Mouse (Mus musculus) embryo, embryonic 11.5 days (tissue): ENCODE measurements around the gene Astl.

ENCODE experiments used
- DNase-seq: peaks from one replicate; pipeline ENCODE4 v3.0.0-alpha.2; 2012; ENCODE audit warnings: low read depth, low spot score

The Astl gene

DNA sequence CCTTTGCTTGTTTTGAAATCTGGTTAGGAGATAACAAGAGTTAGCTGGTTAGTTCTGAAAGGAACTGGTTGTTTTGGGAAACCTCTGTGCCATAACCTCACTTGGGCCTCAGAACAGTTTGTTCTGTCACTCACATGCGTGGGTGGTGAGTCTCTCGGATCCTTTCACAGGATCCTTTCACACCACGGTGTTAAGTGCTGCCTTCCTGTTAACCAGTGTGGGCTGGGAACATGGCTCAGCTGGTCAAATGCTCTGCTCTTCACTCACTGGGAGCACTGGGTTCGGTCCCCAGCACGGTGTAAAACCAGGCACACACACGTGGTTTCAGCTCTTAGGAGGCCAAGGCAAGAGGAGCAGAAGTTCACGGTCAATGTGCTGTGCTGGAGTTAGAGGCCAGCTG lies 14.0 kb upstream of the Astl start:
- no peak for DNase-seq

DNA sequence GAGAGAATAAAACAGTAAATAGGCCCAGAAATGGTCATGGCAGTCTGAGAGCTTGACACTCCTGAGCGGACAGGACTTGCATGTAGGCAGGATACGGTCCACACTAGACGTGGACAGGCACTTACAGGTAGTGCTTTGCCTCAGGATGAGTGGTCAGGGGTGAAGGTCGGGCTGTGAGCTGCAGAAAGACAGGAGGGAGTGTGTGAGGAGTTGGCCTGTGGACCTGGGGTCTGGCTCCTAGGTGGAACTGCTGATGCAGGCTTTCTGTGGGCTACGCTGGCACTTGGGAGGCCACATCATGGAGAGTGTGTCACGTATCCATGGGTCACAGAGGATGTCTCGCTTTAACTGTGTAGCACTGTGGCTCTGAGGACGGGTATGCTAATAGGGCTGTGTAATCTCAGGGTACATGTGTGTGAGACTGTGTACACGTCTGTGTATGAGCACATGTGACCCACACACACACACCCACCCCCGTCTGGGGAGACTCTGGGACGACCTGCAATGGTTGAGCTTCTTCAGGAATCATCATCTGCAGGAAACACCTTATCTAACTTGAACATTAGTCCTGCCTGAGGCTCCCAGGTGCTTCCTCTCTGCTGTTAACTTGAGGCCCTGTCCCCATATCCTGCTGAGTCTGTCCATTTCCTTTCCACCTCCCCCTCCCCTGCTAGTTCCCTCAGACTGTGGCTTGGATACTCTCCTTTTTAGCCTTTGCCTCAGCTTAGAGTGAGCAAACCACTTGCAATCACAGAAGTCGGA lies 10.2 kb upstream of the Astl start:
- no peak for DNase-seq

DNA sequence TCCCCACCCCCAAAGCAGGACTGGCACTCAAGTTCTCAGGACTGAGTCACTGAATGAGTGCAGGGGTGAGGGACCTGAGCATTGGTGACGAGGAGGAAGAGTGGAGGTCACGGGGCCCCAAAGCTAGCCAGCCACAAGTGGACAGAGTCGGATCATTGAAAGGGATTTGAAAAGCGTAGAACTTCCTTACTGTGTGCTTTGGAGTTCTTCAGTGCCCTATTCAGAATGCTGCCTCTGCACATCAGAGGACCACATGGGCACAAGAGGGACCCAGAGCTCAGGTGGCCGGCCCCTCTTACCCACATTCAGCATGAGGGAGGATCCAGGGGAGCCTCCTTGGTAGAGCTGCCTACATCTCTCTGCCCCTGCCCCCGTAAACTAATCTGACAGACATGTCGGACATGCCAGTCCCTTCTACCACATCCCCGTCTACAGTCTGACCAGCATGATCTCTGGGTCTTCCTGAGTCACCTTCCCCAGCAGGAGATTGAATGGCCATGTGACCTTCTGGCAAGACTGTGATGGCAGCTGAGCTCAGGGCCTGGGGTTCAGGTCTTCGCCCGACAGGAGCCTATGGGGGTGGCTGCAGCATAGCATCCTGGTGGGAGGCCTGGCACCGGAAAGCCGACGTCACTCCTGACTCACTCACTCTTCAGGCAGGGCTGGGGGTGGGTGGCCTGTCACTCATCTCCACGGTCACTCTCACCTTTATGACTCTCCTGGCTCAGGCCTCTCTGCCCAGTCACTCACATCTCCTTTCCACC lies 5.5 kb upstream of the Astl start:
- DNase-seq: no peak

DNA sequence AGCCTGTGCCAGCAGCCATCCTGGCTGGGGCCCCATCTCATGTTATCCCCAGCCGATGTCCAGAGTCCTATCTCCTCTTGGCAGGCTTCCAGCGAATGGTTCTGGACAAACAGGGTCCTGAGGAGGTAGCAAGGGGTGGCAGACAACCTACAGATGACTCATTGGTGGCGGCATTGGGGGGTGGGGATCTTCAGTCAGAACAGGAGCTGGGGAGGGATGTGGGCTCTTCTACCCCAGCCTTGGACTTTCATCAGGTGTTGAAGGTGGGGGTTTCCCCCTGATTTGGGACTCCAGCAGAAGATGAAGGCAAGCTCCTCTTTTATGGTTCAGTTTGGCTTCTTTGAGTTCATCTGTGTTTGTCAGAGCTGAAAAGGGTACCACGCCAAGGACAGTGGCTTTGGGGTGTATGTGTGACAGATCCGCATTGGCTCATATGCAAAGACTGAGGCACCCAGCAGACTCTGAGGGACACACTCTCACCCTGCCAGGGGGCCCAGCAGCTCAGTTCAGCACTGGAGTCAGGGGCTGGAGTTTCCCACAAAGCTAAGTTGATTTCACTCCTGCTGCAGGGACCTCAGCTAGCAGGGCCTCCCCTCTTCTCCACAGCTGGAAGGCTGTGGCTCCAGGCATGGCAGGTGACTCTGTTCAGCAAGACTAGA lies 4.4 kb upstream of the Astl start:
- DNase-seq: no peak

DNA sequence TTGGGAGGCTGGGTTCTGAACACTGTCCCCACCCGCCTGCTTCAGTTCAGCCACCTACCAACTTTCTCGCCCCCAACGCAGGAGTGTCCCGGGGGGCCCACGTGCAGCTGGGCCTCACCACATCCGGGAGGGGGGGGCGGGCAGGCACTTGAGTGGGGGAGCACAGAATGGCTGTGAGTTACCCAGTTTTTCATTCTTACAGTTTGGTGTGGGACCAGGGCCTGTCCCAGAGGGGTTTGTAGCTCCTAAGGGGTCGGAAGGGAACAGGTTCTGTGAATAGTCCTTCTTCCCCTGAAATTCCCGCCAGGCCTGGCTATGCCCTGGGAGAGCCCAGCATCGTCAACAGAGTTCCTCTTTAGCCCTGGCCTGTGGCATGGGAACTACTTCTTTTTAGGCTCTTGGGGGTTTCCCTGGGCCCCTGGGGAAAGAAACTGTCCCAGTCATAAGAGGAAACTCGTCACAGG lies 3.3 kb upstream of the Astl start:
- no peak for DNase-seq

DNA sequence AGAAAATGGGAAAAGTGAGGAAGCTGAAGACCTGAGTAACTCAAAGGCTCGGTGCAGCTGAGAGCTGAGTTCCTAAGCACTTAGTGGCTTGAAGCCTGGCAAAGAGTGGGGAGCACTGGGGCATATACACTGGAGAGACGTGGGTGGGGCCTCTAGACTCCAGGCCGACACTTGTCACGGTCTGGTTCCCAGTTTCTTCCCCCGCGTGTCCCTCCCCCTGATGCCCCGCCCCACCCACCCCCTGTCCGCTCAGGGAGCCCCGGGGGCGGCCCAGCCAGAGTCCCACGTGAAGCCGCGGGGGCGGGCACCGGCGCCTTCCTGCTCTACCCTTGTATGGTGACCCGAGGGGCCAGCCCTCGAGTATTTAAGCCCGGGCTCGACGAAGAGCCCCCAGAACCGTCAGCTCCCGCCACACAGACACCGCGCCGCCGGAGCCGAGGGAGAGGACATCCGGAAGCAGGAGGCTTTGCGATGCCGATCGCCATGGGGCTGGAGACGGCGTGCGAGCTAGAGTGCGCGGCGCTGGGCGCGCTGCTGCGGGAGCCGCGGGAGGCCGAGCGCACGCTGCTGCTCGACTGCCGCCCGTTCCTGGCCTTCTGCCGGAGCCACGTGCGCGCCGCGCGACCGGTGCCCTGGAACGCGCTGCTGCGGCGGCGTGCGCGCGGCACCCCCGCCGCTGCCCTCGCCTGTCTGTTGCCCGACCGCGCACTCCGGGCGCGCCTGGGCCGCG lies 2.5 kb upstream of the Astl start, which contains the start of gene Dusp2:
Gene Dusp2 (plus strand): TSS at position 393 of the 730 bp plus-strand sequence.
- peak; percentile 39 for DNase-seq

DNA sequence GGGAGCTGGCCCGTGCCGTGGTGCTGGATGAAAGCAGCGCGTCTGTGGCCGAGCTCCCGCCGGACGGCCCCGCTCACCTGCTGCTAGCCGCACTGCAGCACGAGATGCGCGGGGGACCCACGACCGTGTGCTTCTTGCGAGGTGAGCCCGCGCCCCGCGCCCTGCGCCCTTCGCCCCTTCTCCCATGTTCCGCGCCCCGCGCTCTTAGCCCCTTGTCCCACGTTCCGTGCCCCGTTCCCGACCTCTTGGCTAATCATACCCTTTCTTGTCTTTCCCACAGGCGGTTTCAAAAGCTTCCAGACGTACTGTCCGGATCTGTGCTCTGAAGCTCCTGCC lies 2.0 kb upstream of the Astl start:
- no peak for DNase-seq

DNA sequence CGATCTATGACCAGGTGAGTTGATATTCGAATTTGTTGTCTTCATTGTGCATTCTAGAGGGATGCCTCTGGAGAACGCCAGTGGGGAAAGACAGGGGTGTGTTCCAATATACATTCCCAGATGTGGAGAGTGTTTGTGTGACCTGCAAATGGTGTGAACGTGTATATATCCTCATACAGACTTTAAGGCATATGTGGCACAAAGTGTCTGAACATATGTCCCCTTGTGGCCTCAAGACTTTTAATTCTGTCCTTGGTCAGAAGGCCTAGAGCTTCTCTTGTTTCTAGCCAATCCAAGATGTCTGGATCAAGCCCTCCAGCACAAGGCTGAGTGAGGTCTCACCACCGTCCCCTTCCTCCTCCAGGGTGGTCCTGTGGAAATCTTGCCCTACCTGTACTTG lies 1.6 kb upstream of the Astl start:
- no peak for DNase-seq

DNA sequence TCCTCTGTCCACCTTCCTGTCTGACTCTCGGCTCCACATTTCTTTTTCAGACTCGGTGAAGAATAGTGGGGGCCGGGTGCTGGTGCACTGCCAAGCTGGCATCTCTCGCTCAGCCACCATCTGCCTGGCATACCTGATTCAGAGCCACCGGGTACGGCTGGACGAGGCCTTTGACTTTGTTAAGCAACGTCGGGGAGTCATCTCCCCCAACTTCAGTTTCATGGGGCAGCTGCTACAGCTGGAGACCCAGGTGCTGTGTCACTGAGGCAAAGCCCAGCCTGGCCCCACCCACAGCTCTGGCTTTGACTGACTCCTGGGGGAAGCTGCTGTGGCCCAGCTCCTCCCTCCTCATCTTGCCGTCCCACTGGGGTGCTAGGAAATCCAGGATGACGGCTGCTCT lies 908 bp upstream of the Astl start:
- DNase-seq: no peak

DNA sequence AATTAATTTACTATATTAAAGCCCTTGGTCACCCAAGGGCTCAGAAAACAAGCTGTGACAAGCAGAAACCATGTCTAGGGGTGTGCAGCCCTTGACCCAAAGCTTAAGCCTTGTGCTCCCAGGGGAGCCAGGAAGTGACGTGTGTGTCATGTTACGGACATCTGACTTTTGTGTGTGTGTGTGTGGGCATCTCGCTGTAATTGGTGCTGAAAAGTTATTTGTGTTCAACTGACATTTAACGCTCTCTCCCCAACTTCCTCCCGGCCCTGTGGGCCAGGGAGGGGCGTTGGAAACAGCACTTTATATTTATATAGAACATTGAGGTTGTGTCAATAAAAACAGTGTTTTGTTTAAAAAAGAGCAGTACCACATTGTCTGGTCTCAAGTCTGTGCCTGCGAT lies 427 bp upstream of the Astl start:
- no peak for DNase-seq

DNA sequence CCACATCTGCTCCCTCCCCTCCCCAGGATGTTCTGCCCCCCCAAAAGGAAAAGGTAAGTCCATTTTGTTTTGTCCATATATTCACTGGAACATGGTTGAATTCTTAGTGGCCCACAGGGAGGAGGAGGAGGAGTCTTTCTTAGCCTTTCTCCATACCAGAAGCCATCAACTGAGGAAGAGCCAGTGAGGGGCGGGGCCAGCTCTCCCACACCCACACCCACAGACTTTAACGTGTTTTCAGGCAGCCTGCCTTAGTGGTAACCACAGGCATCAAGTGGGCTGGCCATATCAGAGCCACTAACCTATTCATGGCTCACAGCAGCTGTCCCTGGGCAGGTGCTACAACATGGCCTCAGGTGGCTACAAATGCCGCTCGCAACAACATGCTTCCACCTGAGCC lies 394 bp downstream of the Astl start:
- DNase-seq: no peak

DNA sequence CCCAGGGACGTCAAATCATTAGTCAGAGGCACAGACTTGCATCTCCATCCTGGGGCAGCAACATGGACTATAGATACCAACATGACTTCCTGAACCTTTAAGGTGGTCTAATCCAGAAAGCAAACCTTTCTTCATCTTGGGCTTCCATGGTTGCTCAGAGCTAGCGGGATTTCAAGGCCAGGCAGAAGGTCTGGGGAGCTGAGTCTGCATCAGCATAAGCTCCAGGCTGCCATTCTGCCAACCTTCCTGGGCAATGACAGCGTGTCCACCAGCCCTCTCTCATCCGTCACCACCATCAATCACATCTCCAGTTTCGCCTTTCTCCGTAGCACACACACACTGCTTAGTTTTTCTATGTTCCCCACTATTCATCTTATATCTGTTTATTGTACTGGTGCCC lies 823 bp downstream of the Astl start:
- no peak for DNase-seq

DNA sequence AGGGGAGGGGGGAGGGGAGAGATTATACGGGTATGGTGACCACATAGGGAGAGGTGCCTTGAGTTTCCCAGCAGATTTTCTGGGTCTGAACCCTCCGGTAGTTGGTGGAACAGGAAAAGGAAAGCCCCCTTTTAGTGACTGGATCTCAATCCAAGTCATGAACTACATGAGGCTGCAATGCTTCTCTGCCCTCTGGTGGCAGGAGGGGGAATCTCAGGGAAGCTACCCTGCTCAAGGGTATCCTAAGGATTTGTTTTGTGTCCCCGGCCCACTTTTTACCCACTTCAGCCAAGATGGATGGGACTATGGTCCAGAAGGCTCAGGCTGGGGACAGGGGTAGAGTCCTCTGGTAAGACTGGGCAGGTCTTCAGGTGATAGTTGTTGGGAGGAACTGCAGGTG lies 2.7 kb downstream of the Astl start:
- DNase-seq: peak; percentile 49

DNA sequence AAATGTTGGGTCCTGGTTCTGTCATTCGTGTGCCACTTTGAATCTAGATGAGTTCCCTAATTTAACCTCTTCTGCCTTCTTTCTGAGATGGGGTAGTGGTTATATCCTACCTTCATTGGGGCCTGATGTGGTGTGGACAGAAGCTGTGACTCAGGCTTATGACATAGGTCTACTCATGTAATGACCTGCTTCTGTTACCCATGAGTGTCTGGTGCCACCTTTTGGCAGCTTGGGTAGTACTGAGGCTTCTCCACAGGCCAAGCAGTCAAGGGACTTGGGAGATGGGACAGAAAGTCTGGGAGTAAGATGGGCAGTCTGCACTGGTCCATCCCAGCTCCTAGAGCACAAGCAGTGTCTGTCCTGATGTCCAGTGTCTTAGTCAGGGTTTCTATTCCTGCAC lies 7.9 kb downstream of the Astl start:
- no peak for DNase-seq

DNA sequence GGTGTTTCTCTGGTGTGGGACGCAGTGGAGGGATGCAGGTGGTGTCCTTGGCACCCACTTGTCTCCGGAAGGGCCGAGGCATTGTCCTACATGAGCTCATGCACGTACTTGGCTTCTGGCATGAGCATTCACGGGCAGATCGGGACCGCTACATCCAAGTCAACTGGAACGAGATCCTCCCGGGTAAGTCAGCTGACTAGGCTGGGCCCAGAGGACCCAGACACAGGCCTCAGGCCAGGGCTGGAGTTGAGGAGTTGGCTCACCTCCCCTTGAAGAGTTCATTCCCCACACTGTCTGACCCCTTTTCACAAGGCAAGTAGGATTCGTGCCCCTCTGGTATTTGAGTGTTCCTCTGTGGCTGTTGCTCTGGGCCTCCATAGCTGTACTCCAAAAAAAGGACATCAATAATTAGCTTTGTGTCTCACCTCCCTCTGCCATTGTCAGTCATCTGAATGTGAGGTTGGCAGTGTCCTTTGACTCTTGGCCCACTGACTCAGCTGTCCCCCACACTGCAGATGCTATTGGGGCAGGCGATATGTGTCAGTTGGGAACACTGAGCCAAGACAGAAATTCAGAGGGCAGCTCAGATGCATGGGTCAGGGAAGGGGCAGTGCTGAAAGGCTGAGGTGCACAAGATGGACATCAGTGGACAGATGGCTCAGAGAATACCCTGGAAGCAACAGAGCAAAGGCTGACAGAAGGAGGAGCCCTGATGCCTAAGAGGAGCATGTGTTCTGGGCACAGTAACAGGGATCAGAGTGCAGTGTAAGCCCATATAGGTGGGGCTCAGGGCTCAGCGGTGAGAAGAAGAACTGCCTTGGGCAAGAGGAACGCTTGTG lies 8.9 kb downstream of the Astl start:
- DNase-seq: no peak

DNA sequence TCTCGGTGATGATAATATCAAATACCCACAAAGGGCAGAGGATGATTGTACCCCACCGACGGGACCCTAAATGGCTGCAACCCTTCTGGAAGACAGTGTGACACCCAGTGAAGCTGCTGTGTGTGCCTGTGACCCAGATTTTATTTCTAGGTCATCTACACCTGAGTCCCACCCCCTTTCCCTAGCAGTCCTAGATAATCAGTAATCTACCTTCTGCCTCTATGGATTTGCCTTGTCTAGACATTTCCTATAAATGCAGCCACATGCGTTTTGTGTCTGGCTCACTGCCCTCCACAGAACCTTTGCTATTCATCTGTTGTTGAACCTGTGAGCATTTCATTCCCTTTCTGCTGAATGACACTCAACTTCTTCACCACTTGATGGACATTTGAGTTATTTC lies 15.4 kb downstream of the Astl start:
- DNase-seq: no peak

DNA sequence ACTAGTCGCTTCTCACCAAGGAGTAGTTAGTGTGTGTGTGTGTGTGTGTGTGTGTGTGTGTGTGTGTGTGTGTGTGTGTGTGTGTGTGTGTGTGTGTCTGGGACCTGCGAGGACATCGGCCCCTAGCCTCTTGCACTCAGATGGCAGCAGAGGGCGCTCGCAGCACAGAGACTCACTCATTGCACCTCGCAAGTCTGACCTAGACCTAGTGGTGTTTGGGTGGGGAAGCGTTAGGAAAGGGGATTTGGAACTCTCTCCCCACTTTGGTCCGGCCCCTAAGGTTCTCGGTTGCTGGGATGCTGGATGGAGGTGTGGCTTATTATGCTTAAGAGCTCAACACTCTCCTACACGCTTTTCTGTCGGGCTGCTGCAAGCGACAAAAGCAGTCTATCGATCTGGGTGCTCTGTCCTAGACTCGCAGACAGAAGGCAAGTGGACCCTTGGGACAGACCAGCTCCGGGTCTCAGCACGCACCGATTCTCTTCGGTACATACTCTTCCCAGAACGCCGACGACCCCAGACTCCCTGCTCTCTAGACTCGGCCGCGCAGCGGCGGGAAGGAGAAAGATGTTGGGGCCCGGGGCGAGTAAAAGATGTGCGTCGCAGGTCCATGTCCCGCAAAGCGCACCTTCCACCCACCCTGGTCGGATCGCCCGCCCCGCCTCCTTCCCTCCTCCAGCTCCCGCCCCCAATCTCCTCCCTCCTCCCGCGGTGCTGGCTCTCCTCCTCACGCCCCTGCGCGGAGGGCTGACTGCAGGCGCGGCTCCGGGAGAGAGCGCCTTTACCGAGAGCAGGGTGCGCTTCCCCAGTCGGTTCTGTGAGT lies 24.2 kb downstream of the Astl start, which contains the start of gene Adra2b:
Gene Adra2b (plus strand): TSS at position 750 of the 823 bp plus-strand sequence.
- peak; percentile 79 for DNase-seq

DNA sequence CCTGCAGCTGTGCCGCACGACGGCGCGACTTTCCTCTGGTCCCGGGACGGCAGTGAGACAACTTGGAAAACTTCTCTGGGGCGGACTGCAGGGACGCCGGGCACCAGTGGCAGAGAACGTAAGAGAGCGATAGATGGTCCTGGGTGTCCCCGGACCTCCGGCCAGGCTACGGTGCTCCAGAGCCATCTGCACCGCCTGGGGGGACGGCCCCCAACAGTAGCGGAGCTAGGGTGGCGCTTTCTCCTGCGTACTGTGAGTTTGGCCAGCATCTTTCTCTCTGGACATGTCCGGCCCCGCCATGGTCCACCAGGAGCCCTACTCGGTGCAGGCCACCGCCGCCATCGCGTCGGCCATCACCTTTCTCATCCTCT lies 24.8 kb downstream of the Astl start:
- no peak for DNase-seq

DNA sequence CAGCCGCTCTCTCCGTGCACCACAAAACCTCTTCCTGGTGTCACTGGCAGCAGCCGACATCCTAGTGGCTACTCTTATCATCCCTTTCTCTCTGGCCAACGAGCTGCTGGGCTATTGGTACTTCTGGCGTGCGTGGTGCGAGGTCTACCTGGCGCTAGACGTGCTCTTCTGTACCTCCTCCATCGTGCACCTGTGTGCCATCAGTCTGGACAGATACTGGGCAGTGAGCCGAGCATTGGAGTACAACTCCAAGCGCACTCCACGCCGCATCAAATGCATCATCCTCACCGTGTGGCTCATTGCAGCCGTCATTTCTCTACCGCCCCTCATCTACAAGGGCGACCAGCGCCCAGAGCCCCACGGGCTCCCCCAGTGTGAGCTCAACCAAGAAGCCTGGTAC lies 25.3 kb downstream of the Astl start:
- DNase-seq: no peak

DNA sequence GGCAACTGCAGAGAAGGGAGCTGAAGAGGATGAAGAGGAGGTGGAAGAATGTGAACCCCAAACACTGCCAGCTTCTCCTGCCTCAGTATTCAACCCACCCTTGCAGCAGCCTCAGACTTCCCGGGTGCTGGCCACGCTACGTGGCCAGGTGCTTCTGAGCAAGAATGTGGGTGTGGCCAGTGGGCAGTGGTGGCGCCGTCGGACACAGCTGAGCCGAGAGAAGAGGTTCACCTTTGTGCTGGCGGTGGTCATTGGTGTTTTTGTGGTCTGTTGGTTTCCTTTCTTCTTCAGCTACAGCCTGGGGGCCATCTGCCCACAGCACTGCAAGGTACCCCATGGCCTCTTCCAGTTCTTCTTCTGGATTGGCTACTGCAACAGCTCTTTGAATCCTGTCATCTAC lies 26.0 kb downstream of the Astl start:
- DNase-seq: no peak
